Mouse (Mus musculus): ENCODE measurements at regions not wholly inside any gene's neighbourhood (a gene's known extent, or its start where the extent isn't known, plus 50 kb on each side); places are given as distances from the start of the nearest gene placed in this dataset.

DNA sequence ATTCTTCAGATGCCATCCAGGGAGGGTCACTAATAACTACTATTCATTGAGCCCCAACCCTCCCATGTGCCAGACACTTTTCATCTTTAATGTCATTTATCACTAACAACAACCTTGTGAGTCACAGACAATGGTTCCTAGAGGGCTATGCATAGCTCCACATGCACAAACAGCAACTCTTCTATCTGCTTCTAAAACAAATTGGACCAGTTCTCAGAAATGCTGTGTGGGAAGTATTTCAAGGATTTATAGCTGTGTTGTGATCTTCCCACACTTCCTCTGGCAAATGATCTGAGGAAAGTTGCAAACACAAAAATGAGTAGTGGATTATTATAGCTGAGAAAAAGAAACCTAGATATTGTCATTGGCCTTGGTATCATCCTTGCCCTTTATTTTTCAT is 474.3 kb upstream of the Arrdc3 start:
- Histone ChIP-seq H3K9me3 (replicated peaks; ENCODE audit: control insufficient read depth, low read length) (no peaks in the 10 kb centered on the region), H3K9ac (ENCODE audit: low read length) (no peak overlapping the region)
- ATAC-seq (replicated peaks; ENCODE audit: extremely low read depth, insufficient read depth, low FRiP score), result no peak

GRCm38 (mm10) chr13:80409790-80410433 is 473.3 kb upstream of the Arrdc3 start:
- Histone ChIP-seq H3K27me3 (ENCODE audit: control insufficient read depth, insufficient read depth, low read length) (no peaks in the 10 kb centered on the region), H3K9me3 (replicated peaks; ENCODE audit: control insufficient read depth, low read length) (no peaks in the 10 kb centered on the region), H3K4me2 (ENCODE audit: low read depth, low read length) (no peak overlapping the region), H3K9ac (ENCODE audit: low read length) (no peak overlapping the region), H3K4me1 (ENCODE audit: control insufficient read depth, insufficient read depth, low read length) (no peaks in the 10 kb centered on the region), H3K36me3 (ENCODE audit: control insufficient read depth, insufficient read depth) (no peaks in the 10 kb centered on the region), H3K27ac (ENCODE audit: low read length) (no peak overlapping the region), H3K4me3 (ENCODE audit: low read length) (no peak overlapping the region)
- ATAC-seq (replicated peaks; ENCODE audit: extremely low read depth, insufficient read depth, low FRiP score), result no peak

More for the DNA sequence above, 474.3 kb upstream of the Arrdc3 start:
- Histone ChIP-seq H3K27me3 (ENCODE audit: control insufficient read depth, insufficient read depth, low read length) (no peaks in the 10 kb centered on the region), H3K27ac (ENCODE audit: low read length) (no peak overlapping the region), H3K4me3 (ENCODE audit: low read length) (no peak overlapping the region), H3K4me1 (ENCODE audit: control insufficient read depth, insufficient read depth, low read length) (no peaks in the 10 kb centered on the region), H3K36me3 (ENCODE audit: control insufficient read depth, insufficient read depth) (no peaks in the 10 kb centered on the region), H3K4me2 (ENCODE audit: low read depth, low read length) (no peak overlapping the region)

GRCm38 (mm10) chr13:80418480-80419183 is 464.6 kb upstream of the Arrdc3 start:
- ATAC-seq (replicated peaks; ENCODE audit: extremely low read depth, insufficient read depth, low FRiP score), result no peak
- H3K27ac ChIP-seq (ENCODE audit: low read length), result no peak overlapping the region
- no peaks in the 10 kb centered on the region for H3K27me3 ChIP-seq (ENCODE audit: control insufficient read depth, insufficient read depth, low read length)
- no peaks in the 10 kb centered on the region for H3K9me3 ChIP-seq (replicated peaks; ENCODE audit: control insufficient read depth, low read length)
- WGBS, result 73% methylated on average over 3 of the region's 3 CpGs
- H3K4me2 ChIP-seq (ENCODE audit: low read depth, low read length), result no peak overlapping the region
- no peak overlapping the region for H3K9ac ChIP-seq (ENCODE audit: low read length)
- H3K4me3 ChIP-seq (ENCODE audit: low read length), result no peak overlapping the region
- H3K4me1 ChIP-seq (ENCODE audit: control insufficient read depth, insufficient read depth, low read length), result no peaks in the 10 kb centered on the region
- H3K36me3 ChIP-seq (ENCODE audit: control insufficient read depth, insufficient read depth), result no peaks in the 10 kb centered on the region

DNA sequence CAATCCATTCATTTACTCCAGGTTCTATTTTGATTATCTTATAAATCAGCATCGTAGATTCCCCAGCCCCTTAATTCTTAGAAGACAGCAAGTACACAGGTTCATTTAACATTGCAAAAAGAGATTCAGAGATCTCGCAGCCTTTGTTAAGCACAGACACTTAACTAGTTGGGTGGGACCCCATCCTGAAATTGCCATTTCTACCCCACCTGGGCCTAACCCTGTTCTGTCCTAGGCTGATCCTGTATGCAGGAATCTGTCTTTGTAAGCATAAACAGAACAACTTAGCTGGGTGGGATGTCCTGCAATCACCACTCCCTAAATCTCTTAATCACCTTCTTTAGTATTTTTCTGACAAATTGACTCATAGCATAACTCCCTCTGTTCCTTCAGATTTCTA is 462.8 kb upstream of the Arrdc3 start:
- H3K9ac ChIP-seq (ENCODE audit: low read length), result no peak overlapping the region
- no peaks in the 10 kb centered on the region for H3K27me3 ChIP-seq (ENCODE audit: control insufficient read depth, insufficient read depth, low read length)
- no peak overlapping the region for H3K4me3 ChIP-seq (ENCODE audit: low read length)
- H3K36me3 ChIP-seq (ENCODE audit: control insufficient read depth, insufficient read depth), result no peaks in the 10 kb centered on the region
- no peaks in the 10 kb centered on the region for H3K4me1 ChIP-seq (ENCODE audit: control insufficient read depth, insufficient read depth, low read length)
- H3K9me3 ChIP-seq (replicated peaks; ENCODE audit: control insufficient read depth, low read length), result no peaks in the 10 kb centered on the region
- 85% methylated on average over 2 of the region's 2 CpGs for WGBS
- ATAC-seq (replicated peaks; ENCODE audit: extremely low read depth, insufficient read depth, low FRiP score), result no peak
- H3K27ac ChIP-seq (ENCODE audit: low read length), result no peak overlapping the region
- H3K4me2 ChIP-seq (ENCODE audit: low read depth, low read length), result no peak overlapping the region

All from heart, embryonic 16.5 days (tissue).